Mouse (Mus musculus): ENCODE results near the gene Eva1c. TPM values are rescaled to one million over a fixed set of nuclear protein-coding genes. Genes with fewer than 3 reads are reported as not detected.

Gene Eva1c
- 8.9 and 10.4 TPM in 2 replicates for polyA plus RNA-seq (2012; rRNA removed)

DNA sequence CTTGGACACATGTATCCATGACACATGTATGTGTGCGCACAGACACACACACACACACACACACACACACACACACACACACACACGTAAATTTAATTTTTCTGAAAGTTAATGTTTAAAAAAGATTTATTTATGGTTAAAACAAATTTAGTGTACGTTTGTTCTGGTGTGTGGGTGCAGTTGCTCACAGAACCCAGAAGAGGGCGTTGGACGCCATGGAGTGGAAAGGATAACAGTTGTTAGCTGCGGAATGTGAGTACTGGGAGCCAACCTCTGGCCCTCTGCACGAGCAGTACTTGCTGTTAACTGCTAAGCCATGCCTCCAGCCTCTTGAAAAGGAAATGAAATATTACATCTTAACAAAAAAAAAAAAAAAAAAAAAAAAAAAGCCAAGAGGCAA is at the start of gene Eva1c:
Gene Eva1c, plus strand, starts transcription at position 263 of the 400 bp plus-strand sequence.

DNA sequence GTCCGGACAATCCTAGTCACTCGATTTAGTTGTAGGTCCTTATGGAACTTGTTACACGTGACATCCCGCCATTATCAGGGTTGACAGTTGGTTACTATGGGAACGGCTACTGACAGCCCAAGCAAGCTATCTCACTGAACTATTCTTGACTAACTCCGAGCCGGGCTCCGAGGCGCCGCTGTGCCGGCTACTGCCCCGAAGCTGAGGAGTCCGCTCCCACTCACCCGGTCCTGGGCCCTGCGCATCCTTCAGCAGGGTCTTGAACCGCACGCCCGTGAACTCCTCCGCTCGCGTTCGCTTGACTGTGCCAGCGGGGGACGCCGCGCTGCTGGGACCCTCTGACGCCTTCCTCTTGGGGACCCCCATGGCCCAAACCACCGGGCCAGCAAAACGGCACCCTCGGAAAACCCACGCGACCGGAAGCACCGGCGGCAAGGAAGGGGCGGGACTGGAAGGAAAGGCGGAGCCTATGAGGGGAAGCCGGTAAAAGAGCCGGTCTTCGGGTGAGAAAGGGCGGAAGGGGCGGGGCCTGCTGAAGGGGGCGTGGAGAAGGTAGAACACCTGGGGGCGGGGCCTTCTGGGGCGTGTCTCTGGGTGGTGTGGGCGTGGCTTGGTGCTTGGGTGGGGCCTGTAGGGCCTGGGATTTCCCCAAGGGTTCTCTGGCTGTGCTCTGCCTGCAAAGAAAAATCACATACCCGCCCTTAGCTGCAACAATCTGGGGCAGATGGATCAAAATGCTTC is 16.4 kb upstream of the Eva1c start, which contains the start of gene Urb1:
Gene Urb1, minus strand, starts transcription at position 439 of the 741 bp plus-strand sequence.

GRCm38 (mm10) chr16:90934687-90935328 is 108.3 kb downstream of the Eva1c start, which contains the start of gene Cfap298:
Gene Cfap298, minus strand, starts transcription at chr16:90935114.

Other genes with a start within 250 kb of the Eva1c start
- gene Mis18a, start 99.3 kb upstream of the Eva1c start, polyA plus RNA-seq (2012; rRNA removed) = 25.4 and 34.5 TPM in 2 replicates
- 162 and 216 TPM in 2 replicates for gene Mrap, start 88.5 kb upstream of the Eva1c start, polyA plus RNA-seq (2012; rRNA removed)
- gene Urb1, start 16.3 kb upstream of the Eva1c start, polyA plus RNA-seq (2012; rRNA removed) = 6.5 and 8.4 TPM in 2 replicates
- 30.0 and 69.2 TPM in 2 replicates for gene Cfap298, start 108.4 kb downstream of the Eva1c start, polyA plus RNA-seq (2012; rRNA removed)
- 14.8 and 25.8 TPM in 2 replicates for gene Synj1, start 184.6 kb downstream of the Eva1c start, polyA plus RNA-seq (2012; rRNA removed)
- 13.3 and 14.4 TPM in 2 replicates for gene Paxbp1, start 217.8 kb downstream of the Eva1c start, polyA plus RNA-seq (2012; rRNA removed)